Mouse (Mus musculus) intestine, embryonic 16.5 days (tissue): ENCODE measurements at regions not wholly inside any gene's neighbourhood (a gene's known extent, or its start where the extent isn't known, plus 50 kb on each side); places are given as distances from the start of the nearest gene placed in this dataset.

ENCODE experiments used
- ATAC-seq: fragments of 200-750 bp; cut with Nextera tagmentation; 2 replicates; pipeline ENCODE4 v1.8.0; 2017; ENCODE audit warnings: moderate TSS enrichment, moderate library complexity
- H3K27ac ChIP-seq: fragments of 300-500 bp; sonication (generic); 2 replicates; pipeline ENCODE4 v1.5.1; 2014; ENCODE audit warnings: mild to moderate bottlenecking, low read length
- H3K27me3 ChIP-seq: fragments of 300-500 bp; sonication (generic); replicated peaks from 2 replicates; pipeline ENCODE4 v1.6.1; 2014; ENCODE audit warnings: low read length, control low read depth, mixed read lengths; ENCODE audit not compliant: control insufficient read depth, insufficient read depth
- H3K36me3 ChIP-seq: fragments of 300-500 bp; sonication (generic); 2 replicates; pipeline ENCODE4 v1.6.1; 2014; ENCODE audit warnings: low read length, control low read depth; ENCODE audit not compliant: control insufficient read depth, insufficient read depth
- H3K4me1 ChIP-seq: fragments of 300-500 bp; sonication (generic); 2 replicates; pipeline ENCODE4 v1.6.1; 2014; ENCODE audit warnings: low read length, control low read depth, mixed read lengths; ENCODE audit not compliant: control insufficient read depth, insufficient read depth
- H3K4me2 ChIP-seq: fragments of 300-500 bp; sonication (generic); 2 replicates; pipeline ENCODE4 v1.6.1; 2014; ENCODE audit warnings: low read depth, low read length, control low read depth
- H3K4me3 ChIP-seq: fragments of 300-500 bp; sonication (generic); 2 replicates; pipeline ENCODE4 v1.5.1; 2014; ENCODE audit warnings: mild to moderate bottlenecking, low read length
- H3K9ac ChIP-seq: fragments of 300-500 bp; sonication (generic); 2 replicates; pipeline ENCODE4 v1.6.1; 2014; ENCODE audit warnings: low read depth, low read length
- H3K9me3 ChIP-seq: fragments of 300-500 bp; sonication (generic); 2 replicates; pipeline ENCODE4 v1.6.1; 2016; ENCODE audit warnings: low read length, control low read depth; ENCODE audit not compliant: control insufficient read depth
- WGBS: fragments of 180-500 bp; shearing (Covaris S2); extraction: QIAGEN DNeasy Blood & Tissue Kit; methylation state at CpG from one replicate; pipeline ENCODE4 v1.1.7; 2014; 5-methylcytosine and 5-hydroxymethylcytosine counted together

- ATAC-seq = no peak
- H3K9ac ChIP-seq = no peak overlapping the region
- no peak overlapping the region for H3K4me2 ChIP-seq
- H3K36me3 ChIP-seq = no peaks in the 10 kb centered on the region
- no peaks in the 10 kb centered on the region for H3K27me3 ChIP-seq
- H3K4me3 ChIP-seq = no peak overlapping the region
- H3K4me1 ChIP-seq = peaks cover 30% of the 10 kb centered on the region
- no peak overlapping the region for H3K27ac ChIP-seq
- no peaks in the 10 kb centered on the region for H3K9me3 ChIP-seq
- 69% methylated on average over 5 of the region's 5 CpGs for WGBS
These were observed 54.7 kb upstream of the Ptgfrn start for GRCm38 (mm10) chr3:101164771-101165170.

GRCm38 (mm10) chr3:101163991-101164434 is 53.9 kb upstream of the Ptgfrn start:
- Histone ChIP-seq H3K4me3 (no peak overlapping the region), H3K36me3 (no peaks in the 10 kb centered on the region), H3K9ac (no peak overlapping the region), H3K27me3 (no peaks in the 10 kb centered on the region), H3K27ac (no peak overlapping the region), H3K4me2 (no peak overlapping the region), H3K4me1 (peaks cover 30% of the 10 kb centered on the region), H3K9me3 (no peaks in the 10 kb centered on the region)
- WGBS = 62% methylated on average over 4 of the region's 4 CpGs
- ATAC-seq = no peak; the same call in 1 of the 2 replicates

- ATAC-seq = no peak
- Histone ChIP-seq H3K36me3 (no peaks in the 10 kb centered on the region), H3K4me1 (peaks cover 30% of the 10 kb centered on the region), H3K9me3 (no peaks in the 10 kb centered on the region), H3K27me3 (no peaks in the 10 kb centered on the region), H3K4me3 (no peak overlapping the region), H3K27ac (no peak overlapping the region), H3K9ac (no peak overlapping the region), H3K4me2 (no peak overlapping the region)
- WGBS = 41% methylated on average over 16 of the region's 16 CpGs
These were observed 53.3 kb upstream of the Ptgfrn start for GRCm38 (mm10) chr3:101163160-101163990.

GRCm38 (mm10) chr3:101162536-101163159 is 52.6 kb upstream of the Ptgfrn start:
- Histone ChIP-seq H3K27ac (no peak overlapping the region), H3K4me2 (no peak overlapping the region), H3K4me1 (peaks cover 30% of the 10 kb centered on the region), H3K9me3 (no peaks in the 10 kb centered on the region), H3K4me3 (no peak overlapping the region), H3K27me3 (no peaks in the 10 kb centered on the region), H3K9ac (no peak overlapping the region), H3K36me3 (no peaks in the 10 kb centered on the region)
- 32% methylated on average over 14 of the region's 14 CpGs for WGBS
- ATAC-seq = no peak

GRCm38 (mm10) chr3:101161941-101162531 is 52.0 kb upstream of the Ptgfrn start:
- Histone ChIP-seq H3K27me3 (no peaks in the 10 kb centered on the region), H3K4me3 (no peak overlapping the region), H3K4me1 (peaks cover 30% of the 10 kb centered on the region), H3K27ac (no peak overlapping the region), H3K36me3 (no peaks in the 10 kb centered on the region), H3K9ac (no peak overlapping the region), H3K9me3 (no peaks in the 10 kb centered on the region), H3K4me2 (peak overlapping the region; percentile 17; the same call in 1 of the 2 replicates)
- no peak for ATAC-seq
- 44% methylated on average over 14 of the region's 14 CpGs for WGBS

GRCm38 (mm10) chr3:101161421-101161940 is 51.4 kb upstream of the Ptgfrn start:
- Histone ChIP-seq H3K9me3 (no peaks in the 10 kb centered on the region), H3K9ac (no peak overlapping the region), H3K4me2 (peak overlapping the region; percentile 17; the same call in 1 of the 2 replicates), H3K27ac (no peak overlapping the region), H3K27me3 (no peaks in the 10 kb centered on the region), H3K4me3 (no peak overlapping the region), H3K36me3 (no peaks in the 10 kb centered on the region), H3K4me1 (peaks cover 30% of the 10 kb centered on the region)
- ATAC-seq = no peak
- WGBS = 31% methylated on average over 11 of the region's 11 CpGs
